Mouse (Mus musculus) testis, adult 2 months (tissue): ENCODE measurements around the gene D130040H23Rik. TPM values are rescaled to one million over a fixed set of nuclear protein-coding genes. Genes with fewer than 3 reads are reported as not detected.
"Not testable (repeated sequence)": the region's sequence is repeated elsewhere in the genome, so short reads cannot be mapped to it uniquely, and the experiment has no call there.

Source experiments
- H3K27ac ChIP-seq: fragments of 200-500 bp; 2 replicates; pipeline ENCODE4 v1.5.1; 2012; ENCODE audit warnings: low read depth, low read length; ENCODE audit not compliant: control insufficient read depth, insufficient read depth
- H3K27me3 ChIP-seq: fragments of 200-500 bp; 2 replicates; pipeline ENCODE4 v1.6.1; 2012; ENCODE audit warnings: mild to moderate bottlenecking, low read length, moderate library complexity; ENCODE audit not compliant: control insufficient read depth, insufficient read depth
- H3K36me3 ChIP-seq: fragments of 200-500 bp; 2 replicates; pipeline ENCODE4 v1.6.1; 2012; ENCODE audit warnings: mild to moderate bottlenecking, low read length; ENCODE audit not compliant: control insufficient read depth, insufficient read depth
- H3K4me1 ChIP-seq: fragments of 200-500 bp; 2 replicates; pipeline ENCODE4 v1.6.1; 2012; ENCODE audit warnings: low read length; ENCODE audit not compliant: control insufficient read depth, insufficient read depth
- H3K4me3 ChIP-seq: fragments of 200-500 bp; 2 replicates; pipeline ENCODE4 v1.5.1; 2012; ENCODE audit warnings: low read depth, mild to moderate bottlenecking, low read length, moderate library complexity, mixed read lengths; ENCODE audit not compliant: control insufficient read depth
- CTCF ChIP-seq: fragments of 200-500 bp; IDR thresholded peaks from 2 replicates; pipeline ENCODE4 v1.5.1; 2012; ENCODE audit warnings: low read depth, mild to moderate bottlenecking, inconsistent platforms, low read length, moderate library complexity; ENCODE audit not compliant: control insufficient read depth, insufficient read depth, insufficient replicate concordance
- POLR2A ChIP-seq: fragments of 200-500 bp; IDR thresholded peaks from 2 replicates; pipeline ENCODE4 v1.6.1; 2012; ENCODE audit warnings: low read depth, mild to moderate bottlenecking, inconsistent platforms, low read length, moderate library complexity; ENCODE audit not compliant: control insufficient read depth
- polyA plus RNA-seq: library from polyadenylated mRNA; depleted of rRNA; stranded (reverse); fragments of >200 nt; gene quantifications from 2 replicates; pipeline ENCODE4 v1.2.3, GENCODE M21; 2012; rRNA removed

The D130040H23Rik gene
- 0.12 and 0.40 TPM in 2 replicates for polyA plus RNA-seq

- Histone ChIP-seq H3K27me3 (no peaks in the 10 kb centered on the region), H3K27ac (no peak within 1 kb of the TSS), H3K4me3 (peak within 1 kb of the TSS; percentile 82), H3K36me3 (no peaks in the 10 kb centered on the region), H3K4me1 (peaks cover 5% of the 10 kb centered on the region)
- no peak for TF ChIP-seq CTCF
- TF ChIP-seq POLR2A = peak; percentile 44; the same call in 1 of the 2 replicates
Observed at GRCm38 (mm10) chr8:69270386-69271202, at the start of gene D130040H23Rik. D130040H23Rik (plus strand) TSS chr8:69271080.

GRCm38 (mm10) chr8:69242541-69242940, 28.3 kb upstream of the D130040H23Rik start:
- H3K27me3 ChIP-seq = no peaks in the 10 kb centered on the region
- TF ChIP-seq CTCF = no peak
- TF ChIP-seq POLR2A = no peak
- H3K4me3 ChIP-seq = no peak overlapping the region
- H3K27ac ChIP-seq = no peak overlapping the region
- H3K36me3 ChIP-seq = no peaks in the 10 kb centered on the region
- no peaks in the 10 kb centered on the region for H3K4me1 ChIP-seq

GRCm38 (mm10) chr8:69268525-69268924, 2.4 kb upstream of the D130040H23Rik start:
- Histone ChIP-seq H3K27ac (no peak overlapping the region), H3K27me3 (no peaks in the 10 kb centered on the region), H3K36me3 (no peaks in the 10 kb centered on the region), H3K4me3 (no peak overlapping the region), H3K4me1 (peaks cover 5% of the 10 kb centered on the region)
- TF ChIP-seq POLR2A (no peak), CTCF (no peak)

- Histone ChIP-seq H3K27me3 (no peaks in the 10 kb centered on the region), H3K4me1 (peaks cover 5% of the 10 kb centered on the region), H3K36me3 (no peaks in the 10 kb centered on the region), H3K27ac (no peak overlapping the region), H3K4me3 (peak overlapping the region; percentile 82)
- TF ChIP-seq POLR2A = no peak
- TF ChIP-seq CTCF = no peak
Observed at GRCm38 (mm10) chr8:69271203-69271554, 299 bp downstream of the D130040H23Rik start.

- Histone ChIP-seq H3K27ac (no peak overlapping the region), H3K36me3 (no peaks in the 10 kb centered on the region), H3K4me1 (peaks cover 5% of the 10 kb centered on the region), H3K4me3 (no peak overlapping the region), H3K27me3 (no peaks in the 10 kb centered on the region)
- TF ChIP-seq POLR2A (no peak), CTCF (no peak)
Observed at GRCm38 (mm10) chr8:69272435-69272834, 1.6 kb downstream of the D130040H23Rik start.

GRCm38 (mm10) chr8:69324771-69325170, 53.9 kb downstream of the D130040H23Rik start:
- no peak overlapping the region for H3K4me3 ChIP-seq

GRCm38 (mm10) chr8:69328301-69329288, 57.7 kb downstream of the D130040H23Rik start:
- Histone ChIP-seq H3K27ac (no peak overlapping the region), H3K4me1 (peaks cover 5% of the 10 kb centered on the region)
- no peak for TF ChIP-seq POLR2A
- no peak for TF ChIP-seq CTCF

More at GRCm38 (mm10) chr8:69324771-69325170, 53.9 kb downstream of the D130040H23Rik start:
- TF ChIP-seq CTCF = no peak
- no peak for TF ChIP-seq POLR2A
- H3K36me3 ChIP-seq = no peaks in the 10 kb centered on the region
- no peaks in the 10 kb centered on the region for H3K27me3 ChIP-seq
- peaks cover 5% of the 10 kb centered on the region for H3K4me1 ChIP-seq
- no peak overlapping the region for H3K27ac ChIP-seq

GRCm38 (mm10) chr8:69329289-69329688, 58.4 kb downstream of the D130040H23Rik start:
- not testable (repeated sequence) for H3K27me3 ChIP-seq, H3K27ac ChIP-seq, H3K4me3 ChIP-seq, H3K4me1 ChIP-seq, H3K36me3 ChIP-seq

More at GRCm38 (mm10) chr8:69328301-69329288, 57.7 kb downstream of the D130040H23Rik start:
- Histone ChIP-seq H3K27me3 (no peaks in the 10 kb centered on the region), H3K36me3 (no peaks in the 10 kb centered on the region), H3K4me3 (no peak overlapping the region)
